Mouse (Mus musculus) forebrain, embryonic 13.5 days (tissue): ENCODE measurements around the gene Fbxl14. TPM values are rescaled to one million over a fixed set of nuclear protein-coding genes. Genes with fewer than 3 reads are reported as not detected.

Experiments
- polyA plus RNA-seq: library from polyadenylated mRNA; unstranded; fragments of >200 nt; fragmentation: Nextera tagmentation; extraction: Ambion mirVana; gene quantifications from 2 replicates; pipeline ENCODE4 v1.2.1, GENCODE M21; 2015

Fbxl14 gene
- polyA plus RNA-seq, 1 experiment from 2014 or later, result 4.2 TPM

Other genes starting within 250 kb of the Fbxl14 start
- 0.12 and 0.33 TPM in 2 replicates for gene Cacna2d4, start 243.1 kb upstream of the Fbxl14 start, polyA plus RNA-seq
- 1.1 and 2.0 TPM in 2 replicates for gene Lrtm2, start 148.9 kb upstream of the Fbxl14 start, polyA plus RNA-seq
- gene Adipor2, start 62.0 kb upstream of the Fbxl14 start, polyA plus RNA-seq, result 38.3 and 43.1 TPM in 2 replicates
- gene Wnt5b, start 64.7 kb downstream of the Fbxl14 start, polyA plus RNA-seq, result 4.5 and 5.2 TPM in 2 replicates